Mouse (Mus musculus): ENCODE results near the gene Irak3.
"Not testable (repeated sequence)": the region's sequence is repeated elsewhere in the genome, so short reads cannot be mapped to it uniquely, and the experiment has no call there.

The Irak3 gene

DNA sequence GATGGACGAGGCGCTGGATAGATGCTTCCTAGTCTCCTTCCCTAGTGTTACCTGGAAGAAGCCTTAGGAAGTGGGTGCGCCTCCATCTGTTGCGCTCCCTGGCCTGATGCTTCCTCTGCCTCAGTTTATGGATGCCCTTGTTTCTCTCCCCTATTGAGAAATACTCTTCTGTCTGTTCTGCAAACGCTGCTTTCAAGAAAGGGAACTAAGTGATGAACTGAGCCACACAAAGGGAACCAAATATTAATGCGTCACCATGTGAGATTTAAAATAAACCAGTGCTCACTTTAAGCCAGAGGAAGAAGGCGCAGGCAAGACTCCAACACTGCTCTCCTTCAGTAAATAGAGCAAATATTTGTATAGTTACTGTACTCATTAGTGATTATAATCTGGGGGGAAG, 38.4 kb downstream of the Irak3 start:
- DNase-seq (ENCODE audit: low spot score in 2 of 2) = no peak

DNA sequence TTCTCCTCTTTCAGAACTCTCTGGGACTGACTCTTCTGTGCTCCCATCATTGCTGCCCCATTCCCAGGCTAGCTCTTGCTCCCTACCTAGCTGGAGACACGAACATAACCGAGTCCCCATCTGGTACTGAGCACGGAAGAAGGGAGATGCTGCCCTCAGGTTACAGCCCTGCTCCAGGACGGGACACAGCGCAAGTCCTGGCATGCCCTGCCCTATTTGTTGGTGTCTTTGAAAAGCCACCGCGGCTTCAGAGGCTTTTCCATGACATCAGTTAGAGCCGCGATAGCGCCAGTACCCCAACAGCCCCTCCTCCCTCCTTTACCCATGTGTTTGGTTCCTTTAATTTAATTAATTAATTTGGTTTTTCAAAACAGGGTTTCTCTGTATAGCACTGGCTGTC, 39.1 kb downstream of the Irak3 start:
- DNase-seq (ENCODE audit: low spot score in 2 of 2) = no peak

DNA sequence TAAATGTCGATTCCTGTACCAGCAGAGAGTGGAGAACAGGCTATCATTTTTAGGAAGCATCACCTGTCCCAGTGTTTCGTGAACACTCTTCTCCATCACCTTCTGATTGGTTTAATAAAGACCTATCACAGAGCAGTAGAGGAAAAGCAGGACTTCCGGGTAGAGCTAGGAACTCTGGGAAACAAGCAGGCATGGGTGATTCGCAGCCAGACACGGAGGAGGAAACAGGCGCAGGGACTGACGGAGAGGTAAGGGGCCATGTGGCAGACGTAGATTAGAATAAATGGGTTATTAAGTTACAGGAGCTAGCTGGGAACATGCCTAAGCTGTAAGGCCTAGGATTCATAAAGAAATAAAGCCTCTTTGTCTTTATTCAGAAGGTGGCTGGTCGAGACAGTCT, 41.4 kb downstream of the Irak3 start:
- no peak for DNase-seq (ENCODE audit: low spot score in 2 of 2)

DNA sequence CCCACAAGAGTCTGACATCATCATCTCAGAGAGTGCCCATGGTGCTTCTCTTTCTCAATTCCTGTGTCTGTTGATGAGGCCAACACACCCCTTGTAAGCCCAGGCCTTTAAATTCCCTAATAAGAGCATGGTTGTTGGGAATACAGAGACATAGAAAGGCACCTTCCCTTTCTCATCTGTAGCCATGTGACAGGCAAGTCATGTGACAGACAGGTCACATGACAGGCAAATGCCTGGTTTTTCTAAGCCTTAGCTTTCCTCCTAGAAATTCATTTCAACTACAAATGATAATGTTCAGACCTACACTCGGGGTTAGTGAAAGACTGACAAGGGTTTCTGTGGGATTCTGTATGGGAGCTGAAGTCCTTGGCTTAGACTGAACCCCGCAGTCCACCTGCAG, 48.0 kb downstream of the Irak3 start:
- DNase-seq (ENCODE audit: low spot score in 2 of 2) = no peak

DNA sequence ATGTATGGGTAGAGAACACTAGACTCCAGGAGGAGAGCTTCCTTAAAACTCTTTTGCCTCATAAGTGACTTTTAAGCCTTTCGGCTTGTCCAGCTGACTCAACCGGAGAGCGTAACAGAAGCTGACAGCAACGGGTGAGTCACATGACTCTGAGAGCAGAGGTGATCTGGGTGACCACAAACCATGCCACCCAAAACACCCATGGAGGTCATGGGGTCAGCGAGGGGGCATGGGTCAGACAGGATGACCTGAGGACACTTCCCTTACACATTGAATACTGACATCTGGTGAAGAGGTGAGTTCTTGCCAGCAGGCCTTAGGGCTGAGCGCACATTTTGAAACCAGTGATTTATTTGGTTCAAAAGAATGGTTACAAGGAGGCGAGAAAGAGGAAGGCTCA, 50.3 kb downstream of the Irak3 start:
- DNase-seq (ENCODE audit: low spot score in 2 of 2) = no peak

DNA sequence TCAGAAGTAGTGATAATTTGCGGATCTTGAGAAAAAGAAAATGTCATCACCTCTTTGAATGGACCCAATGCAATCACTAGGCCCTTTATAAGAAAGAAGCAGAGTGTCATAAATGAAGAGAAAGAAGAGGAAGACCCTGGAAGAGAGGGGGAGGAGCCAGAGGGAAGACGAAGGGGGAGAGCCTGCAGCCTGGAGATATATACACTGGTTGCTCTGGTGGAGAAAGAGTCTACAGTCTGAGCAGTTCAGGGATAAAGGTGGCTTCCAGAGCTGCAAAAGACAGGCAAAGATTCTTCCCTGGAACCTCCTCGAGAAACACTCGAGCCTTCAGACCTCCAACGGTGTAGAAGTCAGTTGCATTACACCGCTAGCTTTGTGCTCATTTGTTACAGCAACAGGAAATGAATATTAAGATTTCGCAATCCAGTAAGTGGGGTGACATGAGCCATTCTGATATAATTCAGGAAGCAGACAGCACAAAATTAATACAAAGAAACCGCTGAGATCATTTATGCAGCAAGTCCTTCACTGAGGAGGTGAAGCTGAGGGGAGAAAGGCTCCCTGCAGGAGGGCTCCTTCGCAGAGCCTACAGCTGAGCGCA, 60.9 kb downstream of the Irak3 start:
- no peak for DNase-seq (ENCODE audit: low spot score in 2 of 2)

DNA sequence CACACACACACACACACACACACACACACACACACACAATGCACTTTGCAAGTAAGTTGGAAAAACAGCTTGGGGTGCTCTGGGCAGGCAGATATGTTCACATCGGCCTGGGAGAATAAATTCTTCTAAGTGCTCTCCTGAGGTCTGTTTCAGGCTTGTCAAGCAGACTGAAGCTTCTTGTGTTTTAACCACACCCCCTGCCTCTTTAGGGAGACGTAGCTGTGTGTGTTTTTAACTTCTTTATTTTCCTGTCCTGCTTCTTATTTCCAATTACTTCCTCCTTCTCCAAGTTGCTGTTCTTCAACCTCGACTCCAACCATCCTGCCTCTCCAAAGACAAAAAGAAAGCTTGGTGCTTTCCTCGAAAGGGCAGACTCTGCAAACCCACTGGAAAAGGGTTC, 61.7 kb downstream of the Irak3 start:
- no peak for DNase-seq (ENCODE audit: low spot score in 2 of 2)

DNA sequence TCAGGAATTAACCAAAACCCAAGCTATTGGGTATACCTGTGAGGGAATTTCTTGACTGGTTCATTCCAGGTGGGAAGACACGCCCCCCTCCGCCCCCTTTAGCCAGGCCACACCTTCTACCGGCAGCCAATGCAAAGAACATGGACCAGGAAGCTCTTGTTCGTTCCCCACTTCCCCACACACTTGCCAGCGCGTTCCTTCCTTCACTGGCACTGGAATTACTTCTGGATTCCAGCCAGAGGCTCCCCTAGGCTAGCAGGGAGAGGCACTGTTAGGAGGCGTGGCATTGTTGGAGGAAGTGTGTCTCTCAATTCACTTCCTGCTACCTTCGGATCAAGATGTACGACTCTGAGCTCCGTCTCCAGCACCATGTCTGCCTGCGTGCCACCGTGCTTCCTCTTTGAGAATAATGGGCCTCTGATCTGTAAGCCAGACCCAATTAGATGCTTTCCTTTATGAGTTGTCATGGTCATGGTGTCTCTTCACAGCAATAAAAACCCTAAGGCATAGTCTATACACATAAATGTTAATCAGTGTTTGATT, 65.8 kb downstream of the Irak3 start:
- no peak for DNase-seq (ENCODE audit: low spot score in 2 of 2)

DNA sequence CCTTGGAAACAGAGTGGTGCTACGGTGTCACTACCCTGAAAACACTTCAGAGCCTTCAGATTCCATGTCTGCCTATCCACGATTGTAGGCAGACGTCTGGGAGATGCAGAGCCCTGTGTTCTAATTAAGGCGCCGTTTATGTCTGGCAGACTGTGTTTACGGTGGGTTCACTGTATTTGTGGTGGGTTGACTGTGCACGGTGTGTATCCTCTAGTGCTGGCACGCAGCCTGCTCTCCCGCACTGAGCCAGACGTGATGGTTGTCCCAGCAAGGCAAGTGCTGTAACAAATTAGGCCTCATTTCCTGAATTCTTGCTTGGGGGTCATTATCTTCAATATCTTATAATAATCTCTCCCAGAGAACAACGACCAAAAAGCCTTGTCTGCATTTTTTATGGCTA, 68.2 kb downstream of the Irak3 start:
- no peak for DNase-seq (ENCODE audit: low spot score in 2 of 2)

DNA sequence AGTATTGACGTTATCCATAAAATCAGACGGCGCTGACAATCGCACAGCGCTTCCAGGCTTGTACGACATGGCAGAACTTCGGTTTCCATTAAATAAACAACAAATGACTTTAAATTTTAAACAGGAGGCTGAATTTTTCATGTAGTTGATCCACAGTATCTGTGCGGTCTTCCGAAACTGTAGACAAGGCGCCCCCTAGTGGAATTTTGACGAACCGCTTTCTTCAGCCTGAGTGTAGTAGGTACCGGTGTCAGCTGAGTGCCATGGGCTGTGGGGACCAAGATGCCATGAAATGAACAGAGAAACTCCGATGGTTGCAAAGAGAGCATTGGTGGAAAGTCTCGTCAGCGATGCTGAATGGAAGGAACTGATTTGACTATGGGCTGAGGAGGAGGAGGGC, 71.3 kb downstream of the Irak3 start:
- peak in 1 of 2 experiments; percentile 13 for DNase-seq (ENCODE audit: low spot score in 2 of 2)

DNA sequence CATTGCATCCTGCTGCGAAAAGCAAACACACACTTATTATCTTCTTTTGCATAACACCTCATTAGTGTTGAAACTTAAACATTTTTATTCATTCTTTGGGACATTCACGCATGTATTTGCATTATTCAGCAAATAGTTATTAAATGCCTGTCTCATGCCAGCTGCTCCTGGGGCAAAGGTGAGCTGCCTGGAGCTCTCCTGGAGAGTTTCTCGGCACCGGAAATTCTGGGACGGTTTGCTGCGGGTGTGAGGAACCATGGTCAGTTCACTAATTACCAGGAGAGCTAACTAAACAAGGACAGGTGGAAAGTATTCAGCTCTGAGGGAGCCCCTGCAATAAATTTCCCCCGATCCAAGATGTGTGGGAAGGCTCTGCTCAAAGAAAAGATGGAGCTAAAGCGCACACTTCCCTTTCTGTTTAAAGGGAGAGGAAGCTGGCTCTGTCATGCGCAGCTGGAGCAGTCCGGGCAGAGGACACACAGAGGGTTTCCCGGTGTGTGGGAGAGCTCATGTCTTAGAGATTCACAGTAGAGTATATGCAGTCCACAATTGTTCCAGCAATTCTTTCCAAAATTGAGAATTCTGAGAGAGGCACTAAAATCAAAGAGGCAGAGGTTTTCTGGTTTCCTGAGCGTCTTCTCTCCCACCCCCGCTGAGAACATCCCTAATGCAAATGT, 73.2 kb downstream of the Irak3 start:
- no peak for DNase-seq (ENCODE audit: low spot score in 2 of 2)

DNA sequence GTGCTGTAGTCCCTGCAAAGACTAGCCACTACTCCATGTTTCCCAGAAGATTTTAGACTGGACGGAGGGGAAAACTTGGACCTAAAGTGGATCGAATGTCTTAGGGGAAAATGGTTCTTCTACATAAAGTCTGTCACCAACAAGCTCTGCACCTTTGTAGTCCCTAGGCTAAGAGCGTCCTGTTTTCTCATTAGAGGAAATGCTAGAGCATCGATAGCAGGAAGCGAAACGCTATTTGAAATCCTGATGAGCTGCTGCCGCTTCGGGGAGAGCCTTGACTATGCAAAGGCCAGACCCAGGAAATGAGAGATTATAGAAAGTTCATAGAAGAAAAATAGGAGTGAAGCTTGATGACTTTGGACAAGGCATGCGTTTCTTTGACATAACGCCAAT, 76.5 kb downstream of the Irak3 start:
- no peak for DNase-seq (ENCODE audit: low spot score in 2 of 2)

DNA sequence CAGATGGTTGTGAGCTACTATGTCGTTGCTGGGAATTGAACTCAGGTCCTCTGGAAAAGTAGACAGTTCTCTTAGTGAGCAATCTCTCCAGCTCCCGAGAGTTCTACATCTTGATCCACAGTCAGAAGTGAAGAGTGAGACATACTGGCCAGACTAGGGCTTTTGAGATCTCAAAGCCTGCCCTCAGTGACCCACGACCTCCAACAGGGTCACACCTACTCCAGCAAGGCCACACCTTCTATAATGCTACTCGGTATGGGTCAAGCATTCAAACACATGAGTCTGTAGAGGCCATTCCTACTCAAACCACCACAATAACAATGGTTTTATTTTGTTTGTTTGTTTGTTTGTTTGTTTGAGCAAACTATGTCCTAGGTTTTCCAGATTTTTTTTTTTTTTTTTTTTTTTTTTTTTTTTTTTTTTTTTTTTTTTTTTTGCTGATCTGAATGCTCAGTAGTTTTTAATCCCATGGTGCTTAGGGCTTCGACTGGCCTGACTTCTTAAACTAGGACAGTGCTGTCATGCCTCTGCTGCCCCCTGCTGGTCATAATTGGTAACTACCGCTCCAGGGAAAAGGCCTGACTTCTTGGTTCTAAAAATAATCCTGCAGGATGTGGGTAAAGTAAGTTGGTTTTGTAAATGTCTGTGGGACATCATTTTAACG, 77.0 kb downstream of the Irak3 start:
- peak; percentile 61 to 72 for DNase-seq (ENCODE audit: low spot score in 2 of 2)

DNA sequence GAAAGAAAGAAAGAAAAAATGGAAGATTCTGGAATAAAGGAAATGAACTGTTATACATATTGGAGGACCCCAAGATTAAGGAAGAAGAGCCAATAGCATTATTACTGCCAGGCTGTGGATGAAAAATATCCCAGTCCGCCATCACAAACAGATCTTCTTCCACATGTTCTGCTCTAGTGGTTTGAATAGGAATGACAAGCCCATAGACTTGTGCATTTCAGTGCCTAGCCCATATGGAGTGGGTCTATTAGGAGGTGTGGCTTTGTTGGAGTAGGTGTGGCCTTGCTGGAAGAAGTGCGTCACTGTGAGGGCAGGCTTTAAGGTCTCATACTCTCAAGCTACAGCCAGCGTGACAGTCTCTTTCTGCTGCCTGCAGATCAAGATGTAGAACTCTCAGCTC, 78.2 kb downstream of the Irak3 start:
- no peak for DNase-seq (ENCODE audit: low spot score in 2 of 2)

DNA sequence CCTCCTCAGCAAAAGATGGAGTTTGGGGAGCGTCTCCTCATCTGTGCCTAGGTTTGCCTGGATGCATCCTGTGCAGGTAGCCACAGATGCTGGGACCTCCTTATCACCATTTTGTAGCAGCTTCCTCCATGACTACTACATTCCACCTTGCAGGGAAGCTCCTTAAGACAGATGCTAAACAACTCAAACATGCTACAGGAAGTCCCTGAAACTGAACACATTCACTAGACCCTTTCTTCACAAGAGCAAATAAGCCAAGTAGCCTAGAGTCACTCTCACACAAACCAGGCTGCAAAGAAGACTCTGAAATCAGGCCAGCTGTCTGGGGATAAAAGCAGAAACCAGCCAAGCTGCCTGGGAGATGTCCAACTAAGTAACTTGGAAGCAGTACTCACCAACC, 86.7 kb downstream of the Irak3 start:
- no peak for DNase-seq (ENCODE audit: low spot score in 2 of 2)

DNA sequence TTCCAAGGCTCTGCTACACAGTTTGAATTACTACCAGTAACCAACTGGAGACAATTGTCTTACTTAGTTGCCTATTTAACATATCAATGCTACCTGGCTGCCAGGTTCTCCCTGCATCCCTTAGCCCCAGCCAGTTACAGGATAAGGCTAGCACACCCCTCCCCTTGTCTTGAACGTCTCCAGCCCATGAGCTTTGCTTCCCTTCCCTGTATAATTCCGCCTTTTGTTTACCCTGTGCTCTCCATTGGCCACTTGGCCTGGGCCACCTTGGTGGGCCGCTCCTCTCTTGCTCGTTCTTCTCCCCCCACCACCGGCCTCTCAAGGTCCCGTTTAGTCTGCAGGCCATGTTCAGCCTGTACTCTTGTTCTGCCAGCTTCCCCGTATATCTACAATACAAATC, 87.4 kb downstream of the Irak3 start:
- no peak for DNase-seq (ENCODE audit: low spot score in 2 of 2)

DNA sequence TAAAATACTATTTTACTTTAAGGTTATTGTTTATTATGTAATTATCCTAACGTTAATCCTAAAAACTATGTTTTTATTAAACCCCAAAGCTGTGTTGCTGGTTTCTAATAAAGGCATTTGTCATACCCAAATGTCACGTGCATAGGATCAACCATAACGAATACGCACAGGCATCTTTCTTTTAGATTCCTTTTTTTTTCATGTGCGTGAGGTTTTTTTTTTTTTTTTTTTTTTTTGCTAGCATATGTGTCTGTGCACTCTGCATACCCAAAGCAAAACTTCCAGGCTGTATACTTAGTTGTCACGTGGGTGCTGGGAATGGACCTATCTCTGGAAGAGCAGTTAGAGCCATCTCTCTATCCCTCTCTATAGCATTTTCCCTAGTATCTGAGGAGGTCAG, 88.0 kb downstream of the Irak3 start:
- DNase-seq (ENCODE audit: low spot score in 2 of 2) = no peak

DNA sequence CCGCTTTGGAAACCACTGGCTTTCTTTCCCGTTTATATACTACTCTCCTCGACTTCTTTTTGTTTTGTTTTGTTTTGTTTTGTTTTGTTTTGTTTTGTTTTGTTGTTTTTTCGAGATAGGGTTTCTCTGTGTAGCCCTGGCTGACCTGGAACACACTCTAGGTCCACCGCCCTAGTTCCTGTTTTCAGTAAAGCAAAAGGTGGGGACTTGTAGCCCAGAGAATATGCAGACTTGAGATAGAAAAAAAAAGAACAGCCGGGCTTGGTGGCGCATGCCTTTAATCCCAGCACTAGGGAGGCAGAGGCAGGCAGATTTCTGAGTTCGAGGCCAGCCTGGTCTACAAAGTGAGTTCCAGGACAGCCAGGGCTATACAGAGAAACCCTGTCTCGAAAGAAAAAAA, 88.4 kb downstream of the Irak3 start:
- not testable (repeated sequence) for DNase-seq (ENCODE audit: low spot score in 2 of 2)

DNA sequence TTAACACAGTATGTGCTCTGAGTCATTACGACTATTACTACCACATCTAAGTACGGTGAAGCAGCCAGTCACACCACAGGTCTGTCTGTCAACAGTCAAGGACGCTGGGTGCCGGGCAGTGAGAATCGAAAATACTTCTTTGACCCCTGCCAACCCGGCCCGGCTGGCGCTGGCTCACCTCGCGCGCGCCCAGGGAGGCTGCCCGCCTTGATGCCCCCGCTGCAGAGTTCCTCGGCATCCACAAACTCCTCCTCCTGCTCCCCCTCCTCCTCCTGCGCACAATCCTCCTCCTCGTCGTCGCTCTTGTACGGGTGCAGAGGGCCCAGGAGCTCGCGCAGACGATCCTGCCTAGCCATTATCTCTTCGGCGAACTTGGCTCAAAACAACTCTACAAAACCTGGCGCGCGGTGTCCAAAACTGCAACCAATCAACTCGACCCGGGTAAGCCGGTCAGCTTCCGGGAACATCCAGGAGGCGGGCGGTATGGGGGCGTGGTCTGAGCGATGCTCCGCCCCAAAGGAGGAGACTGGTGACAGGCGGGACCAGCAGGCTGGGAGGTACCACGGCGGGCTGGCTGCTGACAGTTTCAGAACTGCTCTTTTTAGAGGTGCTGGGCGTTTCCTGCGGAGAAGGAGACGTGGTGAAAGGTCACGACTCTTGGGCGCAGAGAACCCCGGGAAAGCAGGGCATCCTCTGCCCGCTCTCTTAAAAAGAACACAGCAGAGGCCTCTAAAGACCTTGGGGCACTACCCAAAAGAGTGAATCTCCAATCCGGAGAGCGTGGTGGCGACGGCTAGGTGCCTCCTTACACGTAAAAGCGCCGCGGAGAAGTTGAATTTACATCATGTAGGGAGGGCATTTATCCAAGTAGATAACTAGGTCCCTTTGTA, 89.2 kb downstream of the Irak3 start, which contains the start of gene Helb:
Gene Helb (minus strand): TSS at position 481 of the 890 bp plus-strand sequence.
- peak; percentile 98 to 99 for DNase-seq (ENCODE audit: low spot score in 2 of 2)

DNA sequence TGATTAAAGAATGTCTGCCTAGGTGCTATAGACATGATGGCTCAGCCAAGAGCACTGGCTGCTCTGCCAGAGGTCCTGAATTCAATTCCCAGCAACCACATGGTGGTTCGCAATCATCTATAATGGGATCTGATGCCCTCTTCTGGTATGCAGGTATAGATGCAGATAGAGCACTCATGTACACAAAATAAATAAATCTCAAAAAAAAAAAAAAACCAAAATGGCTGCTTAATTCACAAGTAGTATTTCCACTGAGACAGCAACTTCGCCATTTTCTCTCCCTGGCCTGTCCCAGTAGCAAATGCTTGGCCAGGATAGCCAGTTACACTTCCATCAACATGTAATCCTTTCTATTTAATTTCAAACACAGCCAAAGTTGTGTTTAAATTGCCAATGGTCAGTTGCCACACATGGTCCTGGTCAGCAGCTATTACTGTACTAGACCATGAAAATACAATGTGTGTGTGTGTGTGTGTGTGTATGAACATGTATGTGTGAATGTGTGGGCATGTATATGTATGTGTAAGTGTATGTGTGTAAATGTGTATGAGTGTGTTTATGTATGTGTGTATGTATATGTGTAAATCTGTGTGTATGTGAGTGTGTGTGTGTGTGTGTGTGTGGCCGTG, 90.1 kb downstream of the Irak3 start:
- DNase-seq (ENCODE audit: low spot score in 2 of 2) = no peak

DNA sequence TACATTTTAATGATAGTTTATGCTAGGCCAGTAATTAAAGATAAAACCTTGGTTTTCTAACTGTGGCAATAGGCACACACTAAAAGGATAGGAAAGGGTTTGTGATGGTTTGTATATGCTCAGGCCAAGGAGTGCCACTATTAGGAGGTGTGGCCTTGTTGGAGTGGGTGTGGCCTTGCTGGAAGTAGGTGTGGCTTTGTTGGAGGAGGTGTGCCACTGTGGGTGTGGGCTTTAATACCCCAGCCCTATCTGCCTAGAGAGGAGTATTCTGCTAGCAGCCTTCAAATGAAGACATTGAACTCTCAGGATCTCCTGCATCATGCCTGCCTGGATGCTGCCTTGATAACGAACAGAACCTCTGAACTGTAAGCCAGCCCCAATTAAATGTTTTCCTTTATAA, 101.1 kb downstream of the Irak3 start:
- DNase-seq (ENCODE audit: low spot score in 2 of 2) = no peak

DNA sequence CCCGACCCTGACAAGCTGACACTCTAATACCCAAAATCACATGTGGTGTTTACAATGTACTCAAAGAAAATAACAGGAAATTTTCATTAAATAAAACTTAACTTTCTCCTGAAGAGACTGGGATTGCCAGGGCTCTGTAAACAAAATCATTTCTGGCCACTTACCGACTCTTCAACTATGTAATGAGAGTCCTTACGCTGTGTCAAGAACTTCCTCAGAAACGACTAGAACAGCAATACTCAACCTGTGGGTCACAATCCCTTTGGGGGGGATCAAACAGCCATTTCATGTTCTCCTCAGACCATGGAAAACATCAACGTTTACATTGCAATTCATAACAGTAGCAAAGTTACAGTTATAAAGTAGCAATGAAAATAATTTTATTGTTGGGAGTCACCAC, 104.4 kb downstream of the Irak3 start:
- DNase-seq (ENCODE audit: low spot score in 2 of 2) = no peak
